Mouse (Mus musculus): ENCODE data around the gene Gnao1. TPM values are rescaled to one million over a fixed set of nuclear protein-coding genes. Genes with fewer than 3 reads are reported as not detected.

Gene Gnao1
- polyA plus RNA-seq, 1 experiment: 476 TPM

DNA sequence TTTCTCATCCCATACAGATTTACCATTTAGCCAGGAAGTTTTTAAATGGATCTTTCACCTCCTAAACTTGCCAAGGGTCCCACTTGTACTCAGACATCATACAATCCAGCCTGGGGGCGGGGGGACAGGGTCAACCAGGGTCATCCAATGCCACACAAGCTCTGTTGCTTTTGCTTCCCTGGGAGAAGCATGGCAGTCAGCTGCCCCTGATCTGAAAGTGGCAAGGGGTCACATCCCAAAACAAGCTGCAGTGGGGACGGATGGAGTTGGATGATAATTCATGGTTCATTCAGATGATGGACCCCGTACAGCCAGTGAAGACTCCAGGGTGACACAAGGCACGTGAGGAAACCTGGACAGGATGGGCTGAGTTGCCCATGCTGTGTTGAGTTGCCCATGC is 74.0 kb downstream of the Gnao1 start:
- TF ChIP-seq CTCF (IDR thresholded peaks at IDR 0.05; ENCODE audit: extremely low read depth, insufficient read depth, low read length): no peak
- TF ChIP-seq POLR2A (IDR thresholded peaks at IDR 0.05; ENCODE audit: extremely low read depth, insufficient read depth, low read length): no peak
- Histone ChIP-seq H3K4me3 (ENCODE audit: insufficient read depth, low read length) (no peak overlapping the region), H3K27ac (ENCODE audit: insufficient read depth, low read length) (peak overlapping the region; percentile 78), H3K4me1 (ENCODE audit: control insufficient read depth, insufficient read depth, low read length) (peaks cover 23% of the 10 kb centered on the region)

DNA sequence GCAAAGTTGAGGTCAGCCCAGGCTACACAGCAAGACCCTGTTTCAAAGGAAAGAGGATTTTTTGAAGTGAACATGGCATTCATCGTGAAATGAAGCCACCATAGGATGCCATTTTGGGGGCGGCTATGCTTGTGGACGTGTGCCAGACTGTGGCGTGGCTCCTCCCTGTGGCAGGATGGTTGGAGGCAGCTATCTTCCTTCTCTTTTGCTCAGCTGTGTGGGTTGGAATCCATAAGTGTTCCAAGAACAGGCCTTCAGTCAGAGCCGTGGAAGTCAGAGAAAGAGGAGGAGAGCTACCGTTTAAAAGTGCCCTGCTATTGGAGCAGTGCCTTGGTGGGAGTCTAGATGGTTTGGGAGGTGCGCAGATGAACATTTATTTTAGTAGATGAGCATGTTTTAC is 74.5 kb downstream of the Gnao1 start:
- TF ChIP-seq POLR2A (IDR thresholded peaks at IDR 0.05; ENCODE audit: extremely low read depth, insufficient read depth, low read length): no peak
- peak; percentile 30; the same call in 1 of the 2 replicates for TF ChIP-seq CTCF (IDR thresholded peaks at IDR 0.05; ENCODE audit: extremely low read depth, insufficient read depth, low read length)
- Histone ChIP-seq H3K4me3 (ENCODE audit: insufficient read depth, low read length) (no peak overlapping the region), H3K4me1 (ENCODE audit: control insufficient read depth, insufficient read depth, low read length) (peaks cover 23% of the 10 kb centered on the region), H3K27ac (ENCODE audit: insufficient read depth, low read length) (peak overlapping the region; percentile 78)

DNA sequence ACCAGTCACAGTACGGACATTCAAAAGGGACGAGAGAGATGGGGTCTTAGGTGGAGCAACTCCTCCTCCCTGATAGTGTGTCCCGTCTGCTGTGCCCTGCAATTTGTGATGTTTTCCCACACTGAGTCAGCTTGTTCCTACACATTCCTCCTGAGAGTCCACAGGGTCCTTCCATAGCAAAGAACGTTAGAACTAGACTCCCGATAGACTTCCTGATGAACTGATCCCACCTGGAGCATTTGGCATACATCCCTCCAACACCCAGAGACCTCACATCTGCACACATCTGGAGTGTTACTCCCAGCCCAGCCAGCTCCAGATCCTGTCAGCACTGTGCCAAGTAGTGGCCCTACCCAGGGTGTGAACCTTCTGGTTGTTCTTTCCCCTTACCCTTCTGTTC is 76.4 kb downstream of the Gnao1 start:
- TF ChIP-seq POLR2A (IDR thresholded peaks at IDR 0.05; ENCODE audit: extremely low read depth, insufficient read depth, low read length): no peak
- TF ChIP-seq CTCF (IDR thresholded peaks at IDR 0.05; ENCODE audit: extremely low read depth, insufficient read depth, low read length): no peak
- peak overlapping the region; percentile 47 for H3K27ac ChIP-seq (ENCODE audit: insufficient read depth, low read length)
- H3K4me1 ChIP-seq (ENCODE audit: control insufficient read depth, insufficient read depth, low read length): peaks cover 22% of the 10 kb centered on the region
- H3K4me3 ChIP-seq (ENCODE audit: insufficient read depth, low read length): no peak overlapping the region

DNA sequence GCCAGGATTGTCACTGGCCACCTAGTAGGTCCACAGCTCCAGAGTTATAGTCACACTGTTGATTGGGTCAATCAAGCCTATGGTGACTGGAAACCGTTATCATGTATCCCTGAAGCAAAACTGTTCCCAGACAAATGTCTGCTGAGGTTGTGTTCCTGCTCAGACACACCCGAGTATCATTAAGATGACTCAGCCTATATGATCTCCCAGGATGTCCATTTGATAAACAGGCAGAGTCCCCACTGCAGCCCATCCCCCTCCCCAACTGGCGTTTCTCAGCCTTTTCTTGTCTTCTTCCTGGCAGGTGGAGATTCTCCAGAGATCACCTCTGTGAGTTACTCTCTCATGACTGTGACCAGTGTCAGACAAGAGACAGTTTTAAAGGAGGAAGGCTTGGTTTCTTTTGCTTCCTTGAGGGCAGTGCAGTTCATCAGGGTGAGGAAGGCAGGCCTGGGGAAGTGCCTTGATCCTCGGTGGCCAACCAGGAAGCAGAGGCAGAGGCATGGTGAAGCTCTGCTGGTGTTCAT is 78.4 kb downstream of the Gnao1 start:
- peak overlapping the region; percentile 77 for H3K27ac ChIP-seq (ENCODE audit: insufficient read depth, low read length)
- no peak overlapping the region for H3K4me3 ChIP-seq (ENCODE audit: insufficient read depth, low read length)
- H3K4me1 ChIP-seq (ENCODE audit: control insufficient read depth, insufficient read depth, low read length): peaks cover 15% of the 10 kb centered on the region
- TF ChIP-seq POLR2A (IDR thresholded peaks at IDR 0.05; ENCODE audit: extremely low read depth, insufficient read depth, low read length): no peak
- TF ChIP-seq CTCF (IDR thresholded peaks at IDR 0.05; ENCODE audit: extremely low read depth, insufficient read depth, low read length): no peak

DNA sequence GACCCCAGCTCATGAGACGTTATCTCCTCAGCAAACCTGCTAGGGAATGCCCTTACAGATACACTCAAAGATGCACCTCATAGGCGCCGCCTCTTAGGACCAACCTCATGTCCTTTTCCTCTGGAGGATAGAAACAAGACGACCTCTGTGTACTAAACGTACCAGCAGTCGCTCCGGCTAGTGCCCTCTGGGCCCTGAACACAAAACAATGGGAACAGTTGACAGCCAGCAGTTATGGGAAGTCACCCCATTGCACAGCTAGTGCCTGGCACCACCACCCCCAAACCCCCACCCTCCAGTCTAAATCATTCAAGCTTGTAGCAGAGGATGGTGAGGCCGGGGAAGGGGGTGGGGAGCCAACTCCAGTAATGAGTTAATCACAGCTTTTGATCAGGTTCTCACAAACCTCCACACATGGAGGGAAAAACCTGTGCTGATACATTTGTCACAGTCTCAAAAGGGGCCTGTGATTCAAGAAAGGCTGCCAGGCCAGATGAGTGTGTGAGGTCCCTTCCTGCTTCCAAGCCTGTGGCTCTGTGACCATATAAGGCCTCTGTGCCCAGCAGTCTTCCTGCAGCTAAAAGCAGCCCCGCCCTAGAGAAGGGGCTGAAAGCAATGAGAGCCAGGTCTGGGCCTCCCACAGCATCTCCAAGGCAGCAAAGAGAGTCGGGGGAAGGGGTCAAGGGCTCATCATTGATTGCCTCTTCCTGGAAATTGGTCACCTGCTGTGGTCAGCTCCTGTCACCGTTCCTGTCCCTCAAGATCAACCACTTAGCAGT is 79.1 kb downstream of the Gnao1 start:
- Histone ChIP-seq H3K4me1 (ENCODE audit: control insufficient read depth, insufficient read depth, low read length) (peaks cover 16% of the 10 kb centered on the region), H3K27ac (ENCODE audit: insufficient read depth, low read length) (peak overlapping the region; percentile 82), H3K4me3 (ENCODE audit: insufficient read depth, low read length) (no peak overlapping the region)
- TF ChIP-seq CTCF (IDR thresholded peaks at IDR 0.05; ENCODE audit: extremely low read depth, insufficient read depth, low read length): no peak
- no peak for TF ChIP-seq POLR2A (IDR thresholded peaks at IDR 0.05; ENCODE audit: extremely low read depth, insufficient read depth, low read length)

DNA sequence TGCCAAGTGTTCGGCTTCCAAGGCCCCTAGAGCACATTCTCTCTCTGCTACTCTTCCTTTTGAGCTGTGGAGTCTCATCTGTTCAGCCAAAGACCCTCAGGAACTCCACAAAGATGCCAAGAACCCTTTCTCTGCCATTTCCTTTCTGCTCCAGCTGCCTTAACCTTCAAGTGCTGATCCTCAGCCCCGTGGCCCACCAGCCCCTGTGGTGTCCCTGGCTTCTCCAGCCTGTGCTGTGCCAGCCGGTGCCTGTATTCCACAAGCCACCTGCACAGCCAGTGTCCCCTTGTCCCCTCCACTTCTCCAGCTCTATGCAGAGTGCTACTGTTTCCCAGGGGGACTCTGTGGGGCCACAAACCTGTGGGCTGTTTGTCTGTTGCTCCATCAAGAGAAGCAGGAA is 83.8 kb downstream of the Gnao1 start:
- Histone ChIP-seq H3K4me1 (ENCODE audit: control insufficient read depth, insufficient read depth, low read length) (peaks cover 6% of the 10 kb centered on the region; the same call in 1 of the 2 replicates), H3K27ac (ENCODE audit: insufficient read depth, low read length) (no peak overlapping the region; the same call in 1 of the 2 replicates), H3K4me3 (ENCODE audit: insufficient read depth, low read length) (no peak overlapping the region)
- TF ChIP-seq CTCF (IDR thresholded peaks at IDR 0.05; ENCODE audit: extremely low read depth, insufficient read depth, low read length): no peak
- no peak for TF ChIP-seq POLR2A (IDR thresholded peaks at IDR 0.05; ENCODE audit: extremely low read depth, insufficient read depth, low read length)

DNA sequence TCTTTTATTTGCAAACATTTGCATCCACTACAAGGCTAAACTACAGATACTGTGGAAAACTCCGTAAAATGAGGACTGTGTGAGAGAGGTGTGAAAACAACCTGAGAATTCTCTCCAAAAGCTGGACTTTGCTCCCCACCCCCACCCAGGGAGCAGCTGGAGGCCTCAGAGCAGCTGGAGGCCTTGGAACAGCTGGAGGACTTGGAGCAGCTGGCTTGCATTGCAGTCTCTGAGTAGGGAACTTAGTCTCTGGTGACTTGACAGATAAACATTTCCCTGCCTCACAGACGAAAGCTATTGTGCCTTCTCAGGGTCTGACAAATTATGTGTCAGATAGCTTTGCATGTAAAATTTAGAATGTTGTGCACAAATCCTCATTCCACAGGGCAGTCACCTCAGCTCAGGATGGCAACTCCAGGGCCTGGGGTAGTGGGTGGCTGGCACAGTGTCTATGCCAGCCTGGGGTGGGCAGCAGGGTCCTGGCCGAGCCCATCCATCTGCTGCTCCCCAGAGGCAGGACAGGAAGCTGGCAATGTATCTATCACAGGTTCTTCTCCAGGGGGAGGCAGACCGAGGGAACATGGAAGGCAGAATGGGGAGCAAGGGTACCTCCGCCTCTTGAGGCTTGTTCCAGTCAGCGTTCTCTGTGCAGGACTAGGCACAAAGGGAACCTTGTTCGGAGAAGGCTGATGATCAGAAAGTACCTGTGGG is 87.2 kb downstream of the Gnao1 start:
- no peak overlapping the region for H3K4me3 ChIP-seq (ENCODE audit: insufficient read depth, low read length)
- TF ChIP-seq POLR2A (IDR thresholded peaks at IDR 0.05; ENCODE audit: extremely low read depth, insufficient read depth, low read length) (no peak), CTCF (IDR thresholded peaks at IDR 0.05; ENCODE audit: extremely low read depth, insufficient read depth, low read length) (no peak)

DNA sequence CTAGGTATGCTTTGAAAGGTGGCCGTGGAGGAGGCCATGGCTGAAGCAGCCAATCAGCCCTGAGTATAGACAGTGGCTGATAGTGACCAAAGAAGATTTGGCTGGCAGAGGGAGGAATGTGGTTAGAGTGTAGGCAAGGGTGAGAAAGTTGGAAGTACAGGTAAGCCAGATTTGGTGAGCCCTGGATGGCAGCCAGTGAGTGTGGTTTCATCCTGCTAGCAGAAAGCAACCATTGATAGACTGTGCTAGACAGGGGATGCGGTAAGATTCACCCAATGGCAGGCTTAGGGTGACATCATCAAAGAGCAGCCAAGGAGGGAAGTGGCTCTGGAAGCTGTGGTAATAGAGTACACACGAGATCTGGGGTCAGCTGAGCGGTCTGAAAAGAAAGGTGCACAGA is 88.8 kb downstream of the Gnao1 start:
- Histone ChIP-seq H3K4me1 (ENCODE audit: control insufficient read depth, insufficient read depth, low read length) (peaks cover 12% of the 10 kb centered on the region), H3K27ac (ENCODE audit: insufficient read depth, low read length) (0 out of 2 replicates have a peak overlapping the region, but pooled peaks have one; percentile 39), H3K4me3 (ENCODE audit: insufficient read depth, low read length) (no peak overlapping the region)
- TF ChIP-seq POLR2A (IDR thresholded peaks at IDR 0.05; ENCODE audit: extremely low read depth, insufficient read depth, low read length) (no peak), CTCF (IDR thresholded peaks at IDR 0.05; ENCODE audit: extremely low read depth, insufficient read depth, low read length) (no peak)

More for the DNA sequence above, 87.2 kb downstream of the Gnao1 start:
- Histone ChIP-seq H3K27ac (ENCODE audit: insufficient read depth, low read length) (no peak overlapping the region), H3K4me1 (ENCODE audit: control insufficient read depth, insufficient read depth, low read length) (peaks cover 10% of the 10 kb centered on the region)

DNA sequence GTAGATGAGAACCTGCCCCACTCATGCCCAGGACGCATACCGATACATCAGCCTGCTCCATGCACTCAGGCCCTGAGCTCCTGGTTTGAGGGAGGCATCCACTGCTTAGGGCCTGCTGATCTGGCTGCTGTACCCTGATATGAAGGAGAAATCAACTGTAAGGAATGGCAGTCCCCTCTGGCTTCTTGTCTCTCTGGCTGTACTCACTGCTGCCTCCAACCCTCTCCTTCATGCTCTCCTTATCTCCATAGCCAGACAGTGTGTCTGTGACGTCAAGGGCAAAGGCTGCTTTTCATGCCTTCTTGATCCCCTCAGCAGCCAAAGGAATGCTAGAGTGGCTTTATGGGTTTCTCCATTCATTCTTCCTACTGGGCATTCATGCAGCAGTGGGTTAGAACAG is 92.3 kb downstream of the Gnao1 start:
- H3K4me3 ChIP-seq (ENCODE audit: insufficient read depth, low read length): no peak overlapping the region
- TF ChIP-seq POLR2A (IDR thresholded peaks at IDR 0.05; ENCODE audit: extremely low read depth, insufficient read depth, low read length): no peak
- no peak for TF ChIP-seq CTCF (IDR thresholded peaks at IDR 0.05; ENCODE audit: extremely low read depth, insufficient read depth, low read length)
- peaks cover 13% of the 10 kb centered on the region for H3K4me1 ChIP-seq (ENCODE audit: control insufficient read depth, insufficient read depth, low read length)
- H3K27ac ChIP-seq (ENCODE audit: insufficient read depth, low read length): no peak overlapping the region

All from cortical plate, adult 2 months (tissue).